Mouse (Mus musculus): Measurements from ENCODE around the gene Smarcal1. TPM values are rescaled to one million over a fixed set of nuclear protein-coding genes. Genes with fewer than 3 reads are reported as not detected.

Gene Smarcal1
- polyA plus RNA-seq, 1 experiment from 2014 or later = 33.5 TPM

- no peak overlapping the region for H3K4me3 ChIP-seq (ENCODE audit: low read depth, low read length)
- DNase-seq (ENCODE audit: low spot score) (no peak), ATAC-seq (ENCODE audit: insufficient read depth, low FRiP score, low TSS enrichment) (no peak)
- no peak overlapping the region for H3K4me2 ChIP-seq (ENCODE audit: low read depth)
- no peaks in the 10 kb centered on the region for H3K9me3 ChIP-seq (ENCODE audit: control insufficient read depth, low read length)
- WGBS = 69% methylated on average over 6 of the region's 6 CpGs
- H3K27ac ChIP-seq (ENCODE audit: low read depth, low read length) = no peak overlapping the region
- H3K9ac ChIP-seq (ENCODE audit: low read length) = no peak overlapping the region
- H3K4me1 ChIP-seq (ENCODE audit: control insufficient read depth, insufficient read depth, low read length) = no peaks in the 10 kb centered on the region
- H3K36me3 ChIP-seq (ENCODE audit: control insufficient read depth, insufficient read depth, low read length) = no peaks in the 10 kb centered on the region
- no peaks in the 10 kb centered on the region for H3K27me3 ChIP-seq (ENCODE audit: control insufficient read depth, insufficient read depth, low read length)
Observed at GRCm38 (mm10) chr1:72564334-72564962, 18.6 kb upstream of the Smarcal1 start.

DNA sequence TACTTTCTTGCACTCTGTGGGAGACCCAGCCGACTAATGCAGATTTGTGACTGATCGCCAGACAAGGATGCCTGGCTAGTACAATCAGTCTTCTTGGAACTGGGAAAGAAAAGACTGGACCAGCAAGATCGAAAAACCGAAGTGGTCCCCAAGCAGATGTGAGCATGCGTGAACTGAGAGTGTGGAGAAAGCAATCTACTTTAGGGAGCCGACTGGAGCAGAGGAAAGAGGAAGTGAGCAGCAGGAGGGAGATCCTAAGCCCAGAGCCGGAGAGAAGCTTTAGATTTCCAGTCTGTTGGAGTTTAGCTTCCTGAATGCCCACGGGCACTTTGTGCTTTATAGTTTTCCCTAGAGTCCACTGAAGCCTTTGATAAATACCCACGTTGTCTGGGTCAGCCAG is 16.0 kb upstream of the Smarcal1 start:
- DNase-seq (ENCODE audit: low spot score) (peak; percentile 22), ATAC-seq (ENCODE audit: insufficient read depth, low FRiP score, low TSS enrichment) (no peak)
- Histone ChIP-seq H3K4me2 (ENCODE audit: low read depth) (no peak overlapping the region), H3K9ac (ENCODE audit: low read length) (no peak overlapping the region), H3K36me3 (ENCODE audit: control insufficient read depth, insufficient read depth, low read length) (no peaks in the 10 kb centered on the region), H3K27me3 (ENCODE audit: control insufficient read depth, insufficient read depth, low read length) (no peaks in the 10 kb centered on the region), H3K4me1 (ENCODE audit: control insufficient read depth, insufficient read depth, low read length) (no peaks in the 10 kb centered on the region), H3K27ac (ENCODE audit: low read depth, low read length) (no peak overlapping the region), H3K9me3 (ENCODE audit: control insufficient read depth, low read length) (no peaks in the 10 kb centered on the region), H3K4me3 (ENCODE audit: low read depth, low read length) (no peak overlapping the region)
- WGBS = 47% methylated on average over 9 of the region's 9 CpGs

- H3K4me2 ChIP-seq (ENCODE audit: low read depth) = no peak overlapping the region
- H3K27me3 ChIP-seq (ENCODE audit: control insufficient read depth, insufficient read depth, low read length) = no peaks in the 10 kb centered on the region
- no peaks in the 10 kb centered on the region for H3K36me3 ChIP-seq (ENCODE audit: control insufficient read depth, insufficient read depth, low read length)
- 97% methylated on average over 8 of the region's 8 CpGs for WGBS
- DNase-seq (ENCODE audit: low spot score) (no peak), ATAC-seq (ENCODE audit: insufficient read depth, low FRiP score, low TSS enrichment) (no peak)
- no peak overlapping the region for H3K4me3 ChIP-seq (ENCODE audit: low read depth, low read length)
- no peaks in the 10 kb centered on the region for H3K4me1 ChIP-seq (ENCODE audit: control insufficient read depth, insufficient read depth, low read length)
- H3K27ac ChIP-seq (ENCODE audit: low read depth, low read length) = no peak overlapping the region
- no peak overlapping the region for H3K9ac ChIP-seq (ENCODE audit: low read length)
- H3K9me3 ChIP-seq (ENCODE audit: control insufficient read depth, low read length) = no peaks in the 10 kb centered on the region
Observed at GRCm38 (mm10) chr1:72568725-72569124, 14.3 kb upstream of the Smarcal1 start.

DNA sequence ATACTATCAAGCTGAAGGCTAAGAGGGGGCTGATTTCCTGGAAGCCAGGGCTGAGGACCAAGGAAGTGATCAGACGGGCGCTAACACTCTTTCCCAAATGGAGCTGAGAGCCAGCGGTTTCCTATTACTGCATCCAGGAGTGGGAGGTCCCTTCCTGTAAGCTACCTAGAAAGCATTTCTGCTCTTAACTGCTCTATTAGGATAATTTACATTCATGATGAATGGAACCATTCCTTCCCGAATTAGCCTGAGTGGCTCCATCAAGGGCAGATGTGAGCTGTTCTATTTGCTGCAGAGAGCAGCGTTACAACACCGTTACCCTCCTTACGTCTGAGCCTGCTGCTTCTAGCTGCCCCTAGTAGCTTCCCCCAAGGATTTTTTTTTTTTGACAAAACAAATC is 9.0 kb upstream of the Smarcal1 start:
- WGBS = 57% methylated on average over 7 of the region's 7 CpGs
- Histone ChIP-seq H3K9ac (ENCODE audit: low read length) (no peak overlapping the region), H3K4me2 (ENCODE audit: low read depth) (no peak overlapping the region), H3K36me3 (ENCODE audit: control insufficient read depth, insufficient read depth, low read length) (no peaks in the 10 kb centered on the region), H3K4me3 (ENCODE audit: low read depth, low read length) (no peak overlapping the region), H3K27ac (ENCODE audit: low read depth, low read length) (no peak overlapping the region), H3K4me1 (ENCODE audit: control insufficient read depth, insufficient read depth, low read length) (peaks cover 16% of the 10 kb centered on the region; the same call in 1 of the 2 replicates), H3K9me3 (ENCODE audit: control insufficient read depth, low read length) (no peaks in the 10 kb centered on the region), H3K27me3 (ENCODE audit: control insufficient read depth, insufficient read depth, low read length) (no peaks in the 10 kb centered on the region)
- no peak for DNase-seq (ENCODE audit: low spot score)
- ATAC-seq (ENCODE audit: insufficient read depth, low FRiP score, low TSS enrichment) = no peak

- Histone ChIP-seq H3K27ac (ENCODE audit: low read depth, low read length) (no peak overlapping the region), H3K36me3 (ENCODE audit: control insufficient read depth, insufficient read depth, low read length) (no peaks in the 10 kb centered on the region), H3K4me1 (ENCODE audit: control insufficient read depth, insufficient read depth, low read length) (peaks cover 16% of the 10 kb centered on the region; the same call in 1 of the 2 replicates), H3K9me3 (ENCODE audit: control insufficient read depth, low read length) (no peaks in the 10 kb centered on the region), H3K4me2 (ENCODE audit: low read depth) (no peak overlapping the region), H3K27me3 (ENCODE audit: control insufficient read depth, insufficient read depth, low read length) (no peaks in the 10 kb centered on the region), H3K9ac (ENCODE audit: low read length) (no peak overlapping the region), H3K4me3 (ENCODE audit: low read depth, low read length) (no peak overlapping the region)
- 69% methylated on average over 7 of the region's 7 CpGs for WGBS
- ATAC-seq (ENCODE audit: insufficient read depth, low FRiP score, low TSS enrichment) (no peak), DNase-seq (ENCODE audit: low spot score) (no peak)
Observed at GRCm38 (mm10) chr1:72574608-72575007, 8.4 kb upstream of the Smarcal1 start.

- no peaks in the 10 kb centered on the region for H3K27me3 ChIP-seq (ENCODE audit: control insufficient read depth, insufficient read depth, low read length)
- ATAC-seq (ENCODE audit: insufficient read depth, low FRiP score, low TSS enrichment) (no peak), DNase-seq (ENCODE audit: low spot score) (no peak)
- H3K4me2 ChIP-seq (ENCODE audit: low read depth) = no peak overlapping the region
- no peaks in the 10 kb centered on the region for H3K9me3 ChIP-seq (ENCODE audit: control insufficient read depth, low read length)
- no peak overlapping the region for H3K4me3 ChIP-seq (ENCODE audit: low read depth, low read length)
- peaks cover 16% of the 10 kb centered on the region; the same call in 1 of the 2 replicates for H3K4me1 ChIP-seq (ENCODE audit: control insufficient read depth, insufficient read depth, low read length)
- no peak overlapping the region for H3K9ac ChIP-seq (ENCODE audit: low read length)
- 57% methylated on average over 4 of the region's 4 CpGs for WGBS
- H3K36me3 ChIP-seq (ENCODE audit: control insufficient read depth, insufficient read depth, low read length) = no peaks in the 10 kb centered on the region
- H3K27ac ChIP-seq (ENCODE audit: low read depth, low read length) = no peak overlapping the region
Observed at GRCm38 (mm10) chr1:72575121-72575520, 7.9 kb upstream of the Smarcal1 start.

DNA sequence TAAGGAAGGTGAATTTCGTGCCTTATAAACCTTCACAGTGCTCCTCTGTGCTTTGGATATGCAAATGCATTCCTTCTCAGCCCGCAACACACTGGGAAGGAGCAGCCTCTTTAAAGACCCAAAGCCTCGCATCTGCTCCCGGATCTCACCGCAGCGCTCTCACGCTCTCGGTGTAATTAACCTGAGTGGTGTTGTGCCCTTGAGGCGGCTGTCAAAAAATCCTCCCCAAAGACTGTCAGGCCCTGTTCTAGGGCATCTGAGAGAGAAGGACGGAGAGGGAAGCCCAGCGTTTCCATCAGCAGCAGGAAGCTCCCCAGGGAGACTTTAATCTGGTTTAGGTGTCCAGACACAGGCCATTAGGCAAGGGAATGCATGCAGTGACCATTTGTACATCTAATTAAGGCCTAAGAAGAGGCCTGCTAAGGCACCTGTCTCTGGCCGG is 5.5 kb upstream of the Smarcal1 start:
- Histone ChIP-seq H3K4me2 (ENCODE audit: low read depth) (peak overlapping the region; percentile 4; the same call in 1 of the 2 replicates), H3K4me1 (ENCODE audit: control insufficient read depth, insufficient read depth, low read length) (peaks cover 16% of the 10 kb centered on the region; the same call in 1 of the 2 replicates), H3K9me3 (ENCODE audit: control insufficient read depth, low read length) (no peaks in the 10 kb centered on the region), H3K27me3 (ENCODE audit: control insufficient read depth, insufficient read depth, low read length) (no peaks in the 10 kb centered on the region), H3K9ac (ENCODE audit: low read length) (no peak overlapping the region; the same call in 1 of the 2 replicates), H3K4me3 (ENCODE audit: low read depth, low read length) (no peak overlapping the region), H3K36me3 (ENCODE audit: control insufficient read depth, insufficient read depth, low read length) (no peaks in the 10 kb centered on the region), H3K27ac (ENCODE audit: low read depth, low read length) (no peak overlapping the region; the same call in 1 of the 2 replicates)
- DNase-seq (ENCODE audit: low spot score) (peak; percentile 31), ATAC-seq (ENCODE audit: insufficient read depth, low FRiP score, low TSS enrichment) (peak; percentile 31; the same call in 1 of the 2 replicates)
- 3% methylated on average over 12 of the region's 12 CpGs for WGBS

- no peak overlapping the region for H3K9ac ChIP-seq (ENCODE audit: low read length)
- peak overlapping the region; percentile 0; the same call in 1 of the 2 replicates for H3K4me2 ChIP-seq (ENCODE audit: low read depth)
Observed at GRCm38 (mm10) chr1:72578351-72578750, 4.7 kb upstream of the Smarcal1 start.

DNA sequence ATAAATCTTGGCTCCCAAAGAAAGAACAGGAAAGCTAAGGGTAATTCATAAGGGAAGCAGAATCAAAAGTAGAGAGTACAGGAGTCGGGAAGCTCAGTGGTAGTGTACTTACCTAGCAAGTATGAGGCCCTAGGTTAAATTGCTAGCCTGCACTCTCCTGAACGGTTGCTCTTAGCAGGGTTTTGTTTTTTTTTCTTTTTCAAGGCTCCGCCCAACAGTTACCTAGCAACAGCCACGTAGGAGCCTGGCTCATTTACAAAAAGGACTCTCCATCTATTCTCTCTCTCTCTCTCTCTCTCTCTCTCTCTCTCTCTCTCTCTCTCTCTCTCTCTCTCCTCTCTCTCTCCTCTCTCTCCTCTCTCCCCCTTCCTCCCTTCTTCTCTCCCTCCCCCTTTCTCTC is 4.2 kb upstream of the Smarcal1 start:
- no peaks in the 10 kb centered on the region for H3K9me3 ChIP-seq (ENCODE audit: control insufficient read depth, low read length)
- WGBS = 22% methylated on average over 4 of the region's 4 CpGs
- no peaks in the 10 kb centered on the region for H3K27me3 ChIP-seq (ENCODE audit: control insufficient read depth, insufficient read depth, low read length)
- peak; percentile 45 for DNase-seq (ENCODE audit: low spot score)
- no peak overlapping the region for H3K4me3 ChIP-seq (ENCODE audit: low read depth, low read length)
- H3K36me3 ChIP-seq (ENCODE audit: control insufficient read depth, insufficient read depth, low read length) = no peaks in the 10 kb centered on the region
- H3K4me1 ChIP-seq (ENCODE audit: control insufficient read depth, insufficient read depth, low read length) = peaks cover 16% of the 10 kb centered on the region; the same call in 1 of the 2 replicates
- H3K4me2 ChIP-seq (ENCODE audit: low read depth) = peak overlapping the region; percentile 0; the same call in 1 of the 2 replicates
- no peak for ATAC-seq (ENCODE audit: insufficient read depth, low FRiP score, low TSS enrichment)
- no peak overlapping the region for H3K27ac ChIP-seq (ENCODE audit: low read depth, low read length)
- no peak overlapping the region for H3K9ac ChIP-seq (ENCODE audit: low read length)

More at GRCm38 (mm10) chr1:72578351-72578750, 4.7 kb upstream of the Smarcal1 start:
- no peak for ATAC-seq (ENCODE audit: insufficient read depth, low FRiP score, low TSS enrichment)
- peaks cover 16% of the 10 kb centered on the region; the same call in 1 of the 2 replicates for H3K4me1 ChIP-seq (ENCODE audit: control insufficient read depth, insufficient read depth, low read length)
- H3K4me3 ChIP-seq (ENCODE audit: low read depth, low read length) = no peak overlapping the region
- no peaks in the 10 kb centered on the region for H3K27me3 ChIP-seq (ENCODE audit: control insufficient read depth, insufficient read depth, low read length)
- WGBS = 37% methylated on average over 15 of the region's 15 CpGs
- no peaks in the 10 kb centered on the region for H3K36me3 ChIP-seq (ENCODE audit: control insufficient read depth, insufficient read depth, low read length)
- no peak for DNase-seq (ENCODE audit: low spot score)
- no peak overlapping the region for H3K27ac ChIP-seq (ENCODE audit: low read depth, low read length)
- H3K9me3 ChIP-seq (ENCODE audit: control insufficient read depth, low read length) = no peaks in the 10 kb centered on the region

Measured in neural tube, embryonic 11.5 days (tissue).